Mouse (Mus musculus) liver (tissue): Measurements from ENCODE around the gene Fcrl6.

ENCODE experiments used
- DNase-seq: peaks from one replicate; pipeline ENCODE4 v3.0.0-alpha.2; 2020; ENCODE audit warnings: mixed read lengths

The Fcrl6 gene

GRCm38 (mm10) chr1:172602326-172602725, at the start of gene Fcrl6:
Gene Fcrl6 (minus strand): TSS chr1:172602551.
- DNase-seq, result no peak

GRCm38 (mm10) chr1:172651288-172651987, 49.1 kb upstream of the Fcrl6 start:
- DNase-seq, result no peak

- peak; percentile 42 for DNase-seq
Measured at GRCm38 (mm10) chr1:172650519-172651287, 48.4 kb upstream of the Fcrl6 start.

GRCm38 (mm10) chr1:172649396-172649795, 47.0 kb upstream of the Fcrl6 start:
- no peak for DNase-seq

GRCm38 (mm10) chr1:172647236-172647635, 44.9 kb upstream of the Fcrl6 start:
- DNase-seq, result no peak

GRCm38 (mm10) chr1:172638781-172639180, 36.4 kb upstream of the Fcrl6 start:
- no peak for DNase-seq

GRCm38 (mm10) chr1:172637801-172638200, 35.5 kb upstream of the Fcrl6 start:
- DNase-seq, result no peak

- DNase-seq, result no peak
Measured at GRCm38 (mm10) chr1:172636266-172636665, 33.9 kb upstream of the Fcrl6 start.

GRCm38 (mm10) chr1:172635258-172635657, 32.9 kb upstream of the Fcrl6 start:
- no peak for DNase-seq

GRCm38 (mm10) chr1:172634136-172634535, 31.8 kb upstream of the Fcrl6 start:
- DNase-seq, result no peak

- peak; percentile 94 for DNase-seq
Measured at GRCm38 (mm10) chr1:172632451-172633326, 30.3 kb upstream of the Fcrl6 start, which contains the start of gene Dusp23. Gene Dusp23 (minus strand): TSS chr1:172632962.

- DNase-seq, result no peak
Measured at GRCm38 (mm10) chr1:172631721-172632120, 29.4 kb upstream of the Fcrl6 start.

- no peak for DNase-seq
Measured at GRCm38 (mm10) chr1:172629831-172630230, 27.5 kb upstream of the Fcrl6 start.

GRCm38 (mm10) chr1:172626306-172626705, 24.0 kb upstream of the Fcrl6 start:
- DNase-seq, result no peak

GRCm38 (mm10) chr1:172624081-172624480, 21.7 kb upstream of the Fcrl6 start:
- DNase-seq, result no peak

- no peak for DNase-seq
Measured at GRCm38 (mm10) chr1:172623599-172623998, 21.2 kb upstream of the Fcrl6 start.

GRCm38 (mm10) chr1:172619235-172619634, 16.9 kb upstream of the Fcrl6 start:
- peak; percentile 67 for DNase-seq

GRCm38 (mm10) chr1:172618141-172618540, 15.8 kb upstream of the Fcrl6 start:
- no peak for DNase-seq

- no peak for DNase-seq
Measured at GRCm38 (mm10) chr1:172617365-172618076, 15.2 kb upstream of the Fcrl6 start.

GRCm38 (mm10) chr1:172616537-172617300, 14.4 kb upstream of the Fcrl6 start:
- no peak for DNase-seq

GRCm38 (mm10) chr1:172615412-172615811, 13.1 kb upstream of the Fcrl6 start:
- no peak for DNase-seq

- DNase-seq, result no peak
Measured at GRCm38 (mm10) chr1:172614654-172615053, 12.3 kb upstream of the Fcrl6 start.
